Mouse (Mus musculus): ENCODE measurements at regions not wholly inside any gene's neighbourhood (a gene's known extent, or its start where the extent isn't known, plus 50 kb on each side); places are given as distances from the start of the nearest gene placed in this dataset.

DNA sequence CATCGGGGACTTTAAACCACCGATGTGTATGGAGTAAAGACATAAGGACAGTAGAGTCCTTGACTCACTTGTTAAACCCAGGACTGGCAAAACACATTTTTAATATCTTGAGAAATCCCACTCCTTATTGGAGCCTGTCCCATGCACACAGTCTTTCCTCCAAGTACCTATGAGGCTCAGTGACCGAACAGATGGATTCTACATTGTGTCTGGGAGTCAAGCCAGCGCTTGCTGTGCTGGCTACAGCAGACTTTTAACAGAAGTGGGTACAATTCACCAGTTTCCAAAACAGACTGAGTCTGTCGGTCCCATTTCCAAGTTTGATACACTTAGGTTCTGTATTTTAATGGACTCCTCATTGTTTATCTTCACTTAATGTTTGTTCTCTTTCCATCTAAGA lies 108.4 kb upstream of the Gm9972 start:
- TF ChIP-seq CTCF (conservative IDR thresholded peaks at IDR 0.05; ENCODE audit: insufficient read depth, insufficient read length, low read depth, low read length) (no peak), POLR2A (IDR thresholded peaks at IDR 0.05; ENCODE audit: low read depth, low read length) (no peak)
